Mouse (Mus musculus) brain, embryonic 14.5 days (tissue): ENCODE results near the gene 1810009A15Rik. TPM values are rescaled to one million over a fixed set of nuclear protein-coding genes. Genes with fewer than 3 reads are reported as not detected.

Experiments used
- DNase-seq: peaks from one replicate; pipeline ENCODE4 v3.0.0-alpha.2; 2011; ENCODE audit warnings: low read depth
- CTCF ChIP-seq: fragments of 200-500 bp; IDR thresholded peaks from 2 replicates; pipeline ENCODE4 v1.5.1; 2012; ENCODE audit warnings: inconsistent platforms, mild to moderate bottlenecking, moderate library complexity, borderline replicate concordance; ENCODE audit not compliant: insufficient read depth, insufficient read length; ENCODE audit errors: extremely low read depth
- POLR2A ChIP-seq: fragments of 200-500 bp; IDR thresholded peaks from 2 replicates; pipeline ENCODE4 v1.6.1; 2012; ENCODE audit warnings: mild to moderate bottlenecking, inconsistent platforms, borderline replicate concordance; ENCODE audit not compliant: poor library complexity, insufficient read depth, insufficient read length, severe bottlenecking; ENCODE audit errors: extremely low read depth
- polyA plus RNA-seq: library from polyadenylated mRNA; depleted of rRNA; stranded (reverse); fragments of >200 nt; gene quantifications from 2 replicates; pipeline ENCODE4 v1.2.3, GENCODE M21; 2012; rRNA removed

1810009A15Rik gene
- polyA plus RNA-seq, 1 experiment, result 43.0 TPM

GRCm38 (mm10) chr19:8929224-8930088 is 40.8 kb downstream of the 1810009A15Rik start, which contains the start of the genes Rom1 and Eml3:
TSS of gene Rom1 (minus strand) at chr19:8929356.
TSS of gene Eml3 (plus strand) at chr19:8929552.
- peak; percentile 64 for DNase-seq
- no peak for TF ChIP-seq POLR2A
- 0 out of 2 replicates have a peak, but pooled peaks have one; percentile 25 for TF ChIP-seq CTCF

- no peak for DNase-seq
- TF ChIP-seq CTCF (no peak), POLR2A (no peak)
These were observed 41.5 kb downstream of the 1810009A15Rik start for GRCm38 (mm10) chr19:8930117-8930516.

DNA sequence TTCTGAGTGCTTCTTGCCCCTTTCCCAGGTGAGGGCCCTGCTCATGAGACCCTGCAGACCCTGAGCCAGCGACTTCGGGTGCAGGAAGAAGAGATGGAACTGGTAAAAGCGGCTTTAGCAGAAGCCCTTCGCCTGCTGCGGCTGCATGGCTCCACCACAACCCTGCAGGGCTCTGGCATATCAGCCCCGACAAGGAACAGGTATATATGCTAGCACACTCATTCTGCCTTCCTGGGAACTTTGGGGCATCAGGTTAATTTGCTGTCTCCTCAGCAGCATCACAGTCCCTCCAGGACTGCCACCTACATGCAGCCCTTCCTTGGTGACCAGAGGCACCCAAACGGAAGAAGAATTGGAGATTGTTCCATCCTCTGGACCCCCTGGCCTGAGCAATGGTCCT is 42.1 kb downstream of the 1810009A15Rik start:
- DNase-seq, result no peak
- no peak for TF ChIP-seq POLR2A

- TF ChIP-seq POLR2A (no peak), CTCF (no peak)
- no peak for DNase-seq
These were observed 48.1 kb downstream of the 1810009A15Rik start for GRCm38 (mm10) chr19:8936736-8937135.

Other genes with a start within 250 kb of the 1810009A15Rik start
- 1.5 and 2.5 TPM in 2 replicates for gene Chrm1, start 225.1 kb upstream of the 1810009A15Rik start, polyA plus RNA-seq
- 147 and 159 TPM in 2 replicates for gene Slc3a2, start 165.5 kb upstream of the 1810009A15Rik start, polyA plus RNA-seq
- 57.3 and 65.8 TPM in 2 replicates for gene Wdr74, start 153.0 kb upstream of the 1810009A15Rik start, polyA plus RNA-seq
- gene 1700092M07Rik, start 148.1 kb upstream of the 1810009A15Rik start, polyA plus RNA-seq, result 1.9 and 2.4 TPM in 2 replicates
- gene Stx5a, start 147.4 kb upstream of the 1810009A15Rik start, polyA plus RNA-seq, result 117 TPM in 2 replicates
- gene Nxf1, start 131.8 kb upstream of the 1810009A15Rik start, polyA plus RNA-seq, result 176 and 264 TPM in 2 replicates
- 224 and 402 TPM in 2 replicates for gene Tmem223, start 117.9 kb upstream of the 1810009A15Rik start, polyA plus RNA-seq
- 25.4 and 37.6 TPM in 2 replicates for gene Tmem179b, start 114.4 kb upstream of the 1810009A15Rik start, polyA plus RNA-seq
- gene Taf6l, start 102.4 kb upstream of the 1810009A15Rik start, polyA plus RNA-seq, result 27.6 and 29.8 TPM in 2 replicates
- 112 and 163 TPM in 2 replicates for gene Polr2g, start 90.3 kb upstream of the 1810009A15Rik start, polyA plus RNA-seq
- gene Zbtb3, start 86.3 kb upstream of the 1810009A15Rik start, polyA plus RNA-seq, result 5.9 and 7.9 TPM in 2 replicates
- 53.6 and 57.3 TPM in 2 replicates for gene Ttc9c, start 69.5 kb upstream of the 1810009A15Rik start, polyA plus RNA-seq
- gene Hnrnpul2, start 68.8 kb upstream of the 1810009A15Rik start, polyA plus RNA-seq, result 59.9 and 85.5 TPM in 2 replicates
- 1.1 TPM in 1 of 2 replicates, not detected in the other for gene AC129217.1, start 59.1 kb upstream of the 1810009A15Rik start, polyA plus RNA-seq
- gene Bscl2, start 51.4 kb upstream of the 1810009A15Rik start, polyA plus RNA-seq, result 92.6 and 101 TPM in 2 replicates
- 187 and 233 TPM in 2 replicates for gene Gng3, start 49.7 kb upstream of the 1810009A15Rik start, polyA plus RNA-seq
- gene Lrrn4cl, start 38.1 kb upstream of the 1810009A15Rik start, polyA plus RNA-seq, result 0.90 and 1.4 TPM in 2 replicates
- 105 and 111 TPM in 2 replicates for gene Ubxn1, start 17.4 kb upstream of the 1810009A15Rik start, polyA plus RNA-seq
- gene Uqcc3, start 7.9 kb upstream of the 1810009A15Rik start, polyA plus RNA-seq, result 45.4 and 46.9 TPM in 2 replicates
- gene Lbhd1, start 5.1 kb upstream of the 1810009A15Rik start, polyA plus RNA-seq, result 5.5 and 6.8 TPM in 2 replicates
- gene Gm49403, start 4.9 kb upstream of the 1810009A15Rik start, polyA plus RNA-seq, result not detected in 2 replicates
- gene Gm49416, start 73 bp downstream of the 1810009A15Rik start, polyA plus RNA-seq, result 0.23 and 0.33 TPM in 2 replicates
- gene Ints5, start 4.2 kb downstream of the 1810009A15Rik start, polyA plus RNA-seq, result 31.4 and 37.1 TPM in 2 replicates
- gene Ganab, start 9.2 kb downstream of the 1810009A15Rik start, polyA plus RNA-seq, result 155 and 182 TPM in 2 replicates
- 136 and 174 TPM in 2 replicates for gene B3gat3, start 31.5 kb downstream of the 1810009A15Rik start, polyA plus RNA-seq
- 2.4 and 2.5 TPM in 2 replicates for gene Rom1, start 40.5 kb downstream of the 1810009A15Rik start, polyA plus RNA-seq
- 14.7 and 17.5 TPM in 2 replicates for gene Eml3, start 40.7 kb downstream of the 1810009A15Rik start, polyA plus RNA-seq
- gene Mta2, start 53.0 kb downstream of the 1810009A15Rik start, polyA plus RNA-seq, result 35.1 and 57.9 TPM in 2 replicates
- gene Tut1, start 65.0 kb downstream of the 1810009A15Rik start, polyA plus RNA-seq, result 25.3 and 31.5 TPM in 2 replicates
- 371 and 527 TPM in 2 replicates for gene Eef1g, start 78.2 kb downstream of the 1810009A15Rik start, polyA plus RNA-seq
- 2.5 and 6.0 TPM in 2 replicates for gene Ahnak, start 100.4 kb downstream of the 1810009A15Rik start, polyA plus RNA-seq
- not detected in 2 replicates for gene Scgb1a1, start 199.1 kb downstream of the 1810009A15Rik start, polyA plus RNA-seq
- 6.8 and 12.3 TPM in 2 replicates for gene Asrgl1, start 246.8 kb downstream of the 1810009A15Rik start, polyA plus RNA-seq